Mouse (Mus musculus): ENCODE measurements at regions not wholly inside any gene's neighbourhood (a gene's known extent, or its start where the extent isn't known, plus 50 kb on each side); places are given as distances from the start of the nearest gene placed in this dataset.

- Histone ChIP-seq H3K4me3 (replicated peaks) (no peak overlapping the region), H3K9me3 (replicated peaks) (no peaks in the 10 kb centered on the region), H3K36me3 (replicated peaks) (no peaks in the 10 kb centered on the region), H3K4me2 (no peak overlapping the region), H3K27me3 (no peaks in the 10 kb centered on the region), H3K9ac (no peak overlapping the region), H3K27ac (replicated peaks) (no peak overlapping the region), H3K4me1 (replicated peaks) (no peaks in the 10 kb centered on the region; the same call in 1 of the 2 replicates)
- no peak for ATAC-seq (ENCODE audit: insufficient read depth)
- 87% methylated on average over 24 of the region's 24 CpGs for WGBS (ENCODE audit: insufficient replicate concordance)
Observed at GRCm38 (mm10) chr1:152275011-152275410, 111.5 kb downstream of the Tsen15 start.

GRCm38 (mm10) chr1:152273430-152273829, 113.1 kb downstream of the Tsen15 start:
- 63% methylated on average over 1 of the region's 1 CpGs for WGBS (ENCODE audit: insufficient replicate concordance)
- ATAC-seq (ENCODE audit: insufficient read depth): peak; percentile 18; the same call in 1 of the 2 replicates
- Histone ChIP-seq H3K9ac (no peak overlapping the region), H3K27me3 (no peaks in the 10 kb centered on the region), H3K4me2 (no peak overlapping the region), H3K9me3 (replicated peaks) (no peaks in the 10 kb centered on the region), H3K36me3 (replicated peaks) (no peaks in the 10 kb centered on the region), H3K27ac (replicated peaks) (no peak overlapping the region), H3K4me1 (replicated peaks) (no peaks in the 10 kb centered on the region; the same call in 1 of the 2 replicates), H3K4me3 (replicated peaks) (no peak overlapping the region)

GRCm38 (mm10) chr1:152269936-152270702, 116.4 kb downstream of the Tsen15 start:
- ATAC-seq (ENCODE audit: insufficient read depth): no peak
- WGBS (ENCODE audit: insufficient replicate concordance): 66% methylated on average over 10 of the region's 10 CpGs
- Histone ChIP-seq H3K4me2 (no peak overlapping the region), H3K9ac (no peak overlapping the region), H3K36me3 (replicated peaks) (no peaks in the 10 kb centered on the region), H3K27me3 (no peaks in the 10 kb centered on the region), H3K4me1 (replicated peaks) (no peaks in the 10 kb centered on the region; the same call in 1 of the 2 replicates), H3K9me3 (replicated peaks) (no peaks in the 10 kb centered on the region), H3K27ac (replicated peaks) (no peak overlapping the region), H3K4me3 (replicated peaks) (no peak overlapping the region)

GRCm38 (mm10) chr1:152266390-152266789, 120.1 kb downstream of the Tsen15 start:
- Histone ChIP-seq H3K27ac (replicated peaks) (no peak overlapping the region), H3K9ac (no peak overlapping the region), H3K4me2 (no peak overlapping the region), H3K4me3 (replicated peaks) (no peak overlapping the region), H3K9me3 (replicated peaks) (no peaks in the 10 kb centered on the region), H3K4me1 (replicated peaks) (no peaks in the 10 kb centered on the region), H3K36me3 (replicated peaks) (no peaks in the 10 kb centered on the region), H3K27me3 (no peaks in the 10 kb centered on the region)
- ATAC-seq (ENCODE audit: insufficient read depth): no peak

- no peak overlapping the region for H3K9ac ChIP-seq
- WGBS (ENCODE audit: insufficient replicate concordance): 65% methylated on average over 6 of the region's 6 CpGs
- H3K4me3 ChIP-seq (replicated peaks): no peak overlapping the region
- no peak overlapping the region for H3K4me2 ChIP-seq
- no peaks in the 10 kb centered on the region for H3K4me1 ChIP-seq (replicated peaks)
- H3K27ac ChIP-seq (replicated peaks): no peak overlapping the region
- H3K36me3 ChIP-seq (replicated peaks): no peaks in the 10 kb centered on the region
- H3K27me3 ChIP-seq: no peaks in the 10 kb centered on the region
- ATAC-seq (ENCODE audit: insufficient read depth): no peak
- H3K9me3 ChIP-seq (replicated peaks): no peaks in the 10 kb centered on the region
Observed at GRCm38 (mm10) chr1:152264981-152265380, 121.5 kb downstream of the Tsen15 start.

- H3K4me1 ChIP-seq (replicated peaks): no peaks in the 10 kb centered on the region
- H3K4me2 ChIP-seq: no peak overlapping the region
- ATAC-seq (ENCODE audit: insufficient read depth): no peak
- WGBS (ENCODE audit: insufficient replicate concordance): 37% methylated on average over 4 of the region's 4 CpGs
- H3K4me3 ChIP-seq (replicated peaks): no peak overlapping the region
- H3K9ac ChIP-seq: no peak overlapping the region
- H3K36me3 ChIP-seq (replicated peaks): no peaks in the 10 kb centered on the region
- H3K27ac ChIP-seq (replicated peaks): no peak overlapping the region
- H3K9me3 ChIP-seq (replicated peaks): no peaks in the 10 kb centered on the region
- no peaks in the 10 kb centered on the region for H3K27me3 ChIP-seq
Observed at GRCm38 (mm10) chr1:152261472-152261871, 125.0 kb downstream of the Tsen15 start.

- H3K27me3 ChIP-seq: no peaks in the 10 kb centered on the region
- no peaks in the 10 kb centered on the region for H3K4me1 ChIP-seq (replicated peaks)
- H3K4me2 ChIP-seq: no peak overlapping the region
- no peak overlapping the region for H3K27ac ChIP-seq (replicated peaks)
- no peak overlapping the region for H3K9ac ChIP-seq
- 47% methylated on average over 1 of the region's 1 CpGs for WGBS (ENCODE audit: insufficient replicate concordance)
- no peak for ATAC-seq (ENCODE audit: insufficient read depth)
- H3K36me3 ChIP-seq (replicated peaks): no peaks in the 10 kb centered on the region
- H3K4me3 ChIP-seq (replicated peaks): no peak overlapping the region
- H3K9me3 ChIP-seq (replicated peaks): no peaks in the 10 kb centered on the region
Observed at GRCm38 (mm10) chr1:152260950-152261349, 125.5 kb downstream of the Tsen15 start.

- no peak overlapping the region for H3K4me2 ChIP-seq
- H3K4me3 ChIP-seq (replicated peaks): no peak overlapping the region
- no peaks in the 10 kb centered on the region for H3K4me1 ChIP-seq (replicated peaks)
- no peaks in the 10 kb centered on the region for H3K9me3 ChIP-seq (replicated peaks)
- H3K36me3 ChIP-seq (replicated peaks): no peaks in the 10 kb centered on the region
- no peak for ATAC-seq (ENCODE audit: insufficient read depth)
- no peak overlapping the region for H3K27ac ChIP-seq (replicated peaks)
- H3K27me3 ChIP-seq: no peaks in the 10 kb centered on the region
- H3K9ac ChIP-seq: no peak overlapping the region
- WGBS (ENCODE audit: insufficient replicate concordance): 66% methylated on average over 12 of the region's 12 CpGs
Observed at GRCm38 (mm10) chr1:152258258-152258657, 128.2 kb downstream of the Tsen15 start.

GRCm38 (mm10) chr1:152253906-152254305, 132.6 kb downstream of the Tsen15 start:
- no peak overlapping the region for H3K4me2 ChIP-seq
- H3K4me1 ChIP-seq (replicated peaks): no peaks in the 10 kb centered on the region
- WGBS (ENCODE audit: insufficient replicate concordance): 32% methylated on average over 4 of the region's 4 CpGs
- ATAC-seq (ENCODE audit: insufficient read depth): no peak
- no peak overlapping the region for H3K9ac ChIP-seq
- no peak overlapping the region for H3K27ac ChIP-seq (replicated peaks)
- H3K9me3 ChIP-seq (replicated peaks): no peaks in the 10 kb centered on the region
- H3K4me3 ChIP-seq (replicated peaks): no peak overlapping the region
- no peaks in the 10 kb centered on the region for H3K27me3 ChIP-seq
- no peaks in the 10 kb centered on the region for H3K36me3 ChIP-seq (replicated peaks)

- Histone ChIP-seq H3K27me3 (no peaks in the 10 kb centered on the region), H3K4me2 (no peak overlapping the region), H3K9ac (no peak overlapping the region), H3K27ac (replicated peaks) (no peak overlapping the region), H3K9me3 (replicated peaks) (no peaks in the 10 kb centered on the region), H3K4me3 (replicated peaks) (no peak overlapping the region), H3K36me3 (replicated peaks) (no peaks in the 10 kb centered on the region), H3K4me1 (replicated peaks) (no peaks in the 10 kb centered on the region)
- ATAC-seq (ENCODE audit: insufficient read depth): no peak
- WGBS (ENCODE audit: insufficient replicate concordance): 38% methylated on average over 4 of the region's 4 CpGs
Observed at GRCm38 (mm10) chr1:152253486-152253885, 133.0 kb downstream of the Tsen15 start.

GRCm38 (mm10) chr1:152252658-152253267, 133.7 kb downstream of the Tsen15 start:
- H3K36me3 ChIP-seq (replicated peaks): no peaks in the 10 kb centered on the region
- ATAC-seq (ENCODE audit: insufficient read depth): no peak
- H3K4me1 ChIP-seq (replicated peaks): no peaks in the 10 kb centered on the region
- 39% methylated on average over 9 of the region's 9 CpGs for WGBS (ENCODE audit: insufficient replicate concordance)
- no peaks in the 10 kb centered on the region for H3K9me3 ChIP-seq (replicated peaks)
- no peak overlapping the region for H3K27ac ChIP-seq (replicated peaks)
- H3K27me3 ChIP-seq: no peaks in the 10 kb centered on the region
- H3K9ac ChIP-seq: no peak overlapping the region
- H3K4me2 ChIP-seq: no peak overlapping the region
- no peak overlapping the region for H3K4me3 ChIP-seq (replicated peaks)
